Mouse (Mus musculus) v-Abl transformed pro-B cells (cell line): Measurements from ENCODE around the gene Thada.

Source experiments
- in situ Hi-C, 2 experiments: fragments of 400-800 bp; cut with MboI; formaldehyde crosslinking; loops; one replicate each; pipeline ENCODE4 v1.15.1; 2025; ENCODE audit not compliant: unreplicated experiment in 2 of 2

Gene Thada

DNA sequence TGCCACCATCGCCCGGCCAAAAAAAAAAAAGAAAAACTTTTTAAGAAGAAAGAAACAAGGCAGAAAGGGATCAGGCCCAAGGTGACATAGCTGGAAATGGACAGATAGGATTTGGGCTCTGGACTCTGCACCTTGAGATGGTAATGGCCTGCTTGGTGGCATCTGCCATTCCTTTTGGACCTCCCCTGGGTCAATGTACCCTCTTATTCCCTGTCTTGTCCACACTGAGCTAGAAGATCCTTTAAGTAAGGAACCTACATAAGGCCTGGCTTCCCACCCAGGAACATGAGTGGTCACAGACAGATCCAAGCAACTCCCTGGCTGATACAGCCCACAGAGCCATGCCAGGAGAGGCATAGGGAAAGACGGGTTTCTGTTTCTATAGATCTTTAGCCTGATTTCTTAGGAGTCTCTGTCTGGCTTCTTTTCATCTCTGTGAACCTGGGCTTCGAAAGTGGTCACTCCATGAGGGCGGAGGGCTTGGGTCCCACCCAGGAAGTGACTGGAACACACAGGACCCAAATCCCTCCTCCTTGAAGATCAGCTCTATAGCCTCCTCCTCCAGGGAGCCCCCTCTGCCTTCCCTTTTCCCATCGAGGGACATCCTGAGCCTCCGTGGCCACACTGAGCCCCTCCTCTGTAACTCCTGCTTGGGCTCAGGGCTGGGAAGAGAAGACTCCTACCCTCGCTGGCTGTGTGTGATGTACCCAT is 310.3 kb downstream of the Thada start:
- in situ Hi-C loops = no loop called here

DNA sequence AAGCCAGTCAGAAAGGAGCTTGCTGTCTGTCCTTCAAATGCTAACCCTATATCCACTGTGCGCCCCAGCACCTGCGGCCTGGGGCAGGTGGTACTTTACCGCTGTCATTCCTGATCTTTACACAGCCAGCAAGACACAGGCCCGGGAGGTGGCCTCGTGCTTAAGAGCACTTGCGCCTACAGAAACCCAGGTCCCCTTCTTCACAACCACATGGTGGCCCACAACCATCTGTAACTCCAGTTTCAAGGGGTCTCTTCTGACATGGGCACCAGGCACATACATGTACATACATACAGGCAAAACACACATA is 311.0 kb downstream of the Thada start:
- in situ Hi-C loops = no loop called here

DNA sequence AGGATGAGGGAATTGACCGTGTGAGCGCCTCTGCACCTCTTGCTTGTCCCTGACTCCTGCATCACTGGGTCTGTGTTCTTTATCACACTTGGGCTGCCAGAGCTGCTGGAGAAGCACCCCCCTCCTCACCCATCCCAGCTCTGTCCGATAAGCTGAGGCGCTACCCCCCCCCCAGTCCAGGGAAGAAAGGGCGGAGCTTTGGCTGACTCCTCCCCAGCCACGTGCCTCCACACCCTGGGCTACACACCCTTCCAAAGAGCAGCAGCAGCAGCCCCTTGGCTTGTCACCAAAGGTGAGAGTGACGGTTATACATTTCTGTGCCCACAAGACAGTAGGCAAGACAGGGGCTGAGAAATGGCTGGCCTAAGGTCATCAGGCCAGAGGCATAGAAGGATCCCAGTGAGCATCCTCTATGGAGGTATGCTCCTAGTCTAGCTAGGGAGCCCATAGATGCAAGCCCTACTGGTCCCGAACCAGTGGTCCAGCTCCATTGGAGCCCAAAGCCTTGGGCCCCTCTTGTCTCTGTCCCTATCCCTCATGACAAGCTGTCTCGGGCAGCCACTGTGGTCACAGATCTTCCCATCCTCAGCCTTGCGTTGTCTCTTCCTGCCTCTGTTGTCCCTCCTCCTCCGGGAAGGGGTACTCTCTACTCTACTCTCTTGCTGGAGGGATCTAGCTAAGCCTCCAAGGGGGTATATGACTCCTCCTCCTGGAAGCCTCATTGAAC is 311.5 kb downstream of the Thada start:
- in situ Hi-C loops = no loop called here

DNA sequence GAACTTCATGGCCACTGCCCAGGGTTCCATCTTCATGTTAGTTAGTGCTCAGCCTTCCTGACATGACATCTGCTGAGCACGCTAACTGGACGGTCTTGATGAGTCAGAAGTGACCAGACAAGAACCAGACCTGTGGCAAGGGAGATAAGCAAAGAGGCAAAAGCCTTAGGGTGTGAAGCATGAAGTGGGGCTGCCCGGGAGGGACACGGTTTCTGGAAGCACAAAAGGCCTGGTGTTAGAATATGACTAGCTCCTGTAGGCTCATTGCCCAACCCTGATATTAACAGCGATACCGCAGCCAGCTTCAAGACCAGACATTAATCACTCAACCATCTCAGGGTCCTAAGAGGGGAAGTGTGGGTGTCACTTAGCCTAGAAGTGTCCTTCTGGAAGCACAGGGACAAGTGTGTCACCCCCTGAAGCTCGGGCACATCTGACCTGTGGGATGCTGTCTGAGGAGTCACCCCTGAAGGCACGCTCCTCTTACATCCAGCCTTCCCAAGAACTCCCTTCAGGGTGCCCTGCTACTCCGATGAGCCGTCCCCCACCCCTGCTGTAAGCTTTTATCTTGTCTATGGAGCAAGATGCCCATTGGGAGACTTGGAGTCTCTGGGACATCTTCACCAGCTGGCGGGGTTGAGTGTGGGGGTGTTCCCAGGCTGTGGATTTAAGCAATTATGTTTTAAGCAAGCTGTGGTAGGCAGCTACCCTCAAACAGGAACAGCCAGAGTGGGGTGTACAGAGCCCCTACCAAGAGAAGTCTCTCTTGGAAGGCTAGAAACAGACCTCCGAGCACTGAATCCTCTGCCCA is 312.8 kb downstream of the Thada start:
- in situ Hi-C loops = no loop called here

DNA sequence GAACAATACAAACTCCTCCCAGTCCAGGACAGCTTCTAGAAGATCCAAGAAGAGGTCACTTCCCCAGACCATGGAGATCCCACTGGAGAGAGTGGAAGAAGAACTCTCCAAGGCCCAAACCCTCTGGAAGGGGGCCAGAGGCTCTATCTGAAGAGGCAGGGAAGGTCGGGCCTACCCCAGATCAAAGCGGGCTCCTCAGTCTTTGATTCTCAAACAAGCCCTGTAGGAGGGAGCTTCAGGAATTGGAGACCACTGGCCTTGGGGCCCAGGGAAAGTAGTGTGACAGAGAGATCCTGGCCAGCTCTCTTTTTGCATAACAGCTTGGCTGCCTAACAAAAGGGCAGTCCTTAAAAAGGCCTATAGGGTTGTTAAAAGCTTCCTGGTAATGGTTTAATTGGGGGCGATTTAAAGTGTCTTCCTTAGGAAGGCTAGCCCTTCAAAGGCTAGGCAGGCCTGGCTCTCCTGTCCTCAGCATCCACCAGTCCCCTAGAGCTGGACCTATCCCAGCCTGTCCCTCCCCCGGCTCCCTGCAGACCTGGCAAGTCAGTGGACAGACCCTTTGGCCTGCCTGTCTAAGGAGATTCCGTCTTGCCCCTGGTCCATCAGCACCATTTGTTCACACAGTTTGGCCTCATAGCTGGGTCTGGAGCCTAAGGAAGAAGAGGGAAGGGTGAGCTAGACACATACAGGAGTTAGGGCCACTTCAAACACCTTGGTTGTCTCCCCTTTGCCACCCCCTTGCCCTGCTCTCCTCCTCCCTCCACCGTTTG is 313.6 kb downstream of the Thada start:
- in situ Hi-C loops = no loop called here

DNA sequence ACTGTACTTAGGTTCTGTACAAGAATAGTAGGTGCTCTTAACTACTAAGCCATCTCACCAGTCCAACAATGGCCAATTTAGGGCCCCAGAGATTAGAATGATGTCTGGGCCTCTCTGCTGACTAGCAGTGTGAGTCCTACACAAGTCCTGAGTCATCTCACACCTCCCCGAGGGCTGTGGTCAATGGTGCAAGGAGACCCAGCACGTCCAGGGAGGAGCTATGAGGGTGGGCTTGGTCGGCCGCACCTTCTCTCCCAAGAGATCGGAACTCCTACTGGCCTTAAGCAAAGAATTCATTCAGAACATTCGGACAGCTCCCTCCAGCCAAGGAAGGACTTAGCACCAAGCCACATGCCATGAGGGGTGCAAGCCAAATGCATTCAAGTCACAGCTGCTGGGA is 314.7 kb downstream of the Thada start:
- in situ Hi-C loops = no loop called here

DNA sequence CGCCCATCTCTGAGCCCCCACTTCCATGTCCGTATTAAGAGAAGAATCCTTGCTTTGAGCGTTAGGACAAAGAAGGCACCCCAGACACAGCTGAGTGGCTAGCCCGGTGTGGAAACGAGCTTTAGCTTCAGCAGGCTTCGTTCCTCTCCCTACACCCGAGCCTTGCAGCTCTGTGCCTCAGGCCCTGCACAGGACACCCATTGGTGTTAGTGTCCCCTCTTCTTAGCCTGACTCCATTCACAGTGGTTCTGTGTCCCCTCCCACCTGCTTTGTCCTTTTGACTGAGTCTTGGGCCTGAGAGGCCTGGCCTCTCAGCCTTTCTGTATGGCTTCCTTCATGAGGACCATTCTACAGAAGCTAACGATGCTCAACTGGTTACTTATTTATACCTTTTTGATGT is 315.7 kb downstream of the Thada start:
- in situ Hi-C loops = no loop called here

DNA sequence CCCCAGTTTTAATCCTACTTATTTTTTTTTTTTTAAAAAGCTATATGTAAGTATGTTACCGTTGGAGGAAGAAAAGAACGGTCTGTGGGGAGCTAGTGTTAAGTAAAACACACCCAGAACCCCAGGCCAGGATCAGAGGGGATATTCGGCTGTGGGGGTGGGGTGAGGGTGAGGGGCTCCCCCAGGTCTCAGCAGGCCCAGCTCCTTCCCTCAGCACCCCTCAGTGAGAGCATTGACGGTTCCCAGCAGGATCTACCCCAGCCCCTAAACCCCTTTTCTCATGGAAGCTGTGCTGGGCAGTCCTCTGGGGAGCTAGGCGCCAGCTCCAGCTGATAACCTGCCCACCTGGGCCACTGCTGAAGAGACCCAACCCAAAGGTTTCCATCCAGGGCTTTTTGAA is 316.4 kb downstream of the Thada start:
- in situ Hi-C loops = loop anchor here in 1 of 2 experiments (5.0 kb wide), 1 partner anchor 33 kb away; no protein-coding TSS in a partner anchor

DNA sequence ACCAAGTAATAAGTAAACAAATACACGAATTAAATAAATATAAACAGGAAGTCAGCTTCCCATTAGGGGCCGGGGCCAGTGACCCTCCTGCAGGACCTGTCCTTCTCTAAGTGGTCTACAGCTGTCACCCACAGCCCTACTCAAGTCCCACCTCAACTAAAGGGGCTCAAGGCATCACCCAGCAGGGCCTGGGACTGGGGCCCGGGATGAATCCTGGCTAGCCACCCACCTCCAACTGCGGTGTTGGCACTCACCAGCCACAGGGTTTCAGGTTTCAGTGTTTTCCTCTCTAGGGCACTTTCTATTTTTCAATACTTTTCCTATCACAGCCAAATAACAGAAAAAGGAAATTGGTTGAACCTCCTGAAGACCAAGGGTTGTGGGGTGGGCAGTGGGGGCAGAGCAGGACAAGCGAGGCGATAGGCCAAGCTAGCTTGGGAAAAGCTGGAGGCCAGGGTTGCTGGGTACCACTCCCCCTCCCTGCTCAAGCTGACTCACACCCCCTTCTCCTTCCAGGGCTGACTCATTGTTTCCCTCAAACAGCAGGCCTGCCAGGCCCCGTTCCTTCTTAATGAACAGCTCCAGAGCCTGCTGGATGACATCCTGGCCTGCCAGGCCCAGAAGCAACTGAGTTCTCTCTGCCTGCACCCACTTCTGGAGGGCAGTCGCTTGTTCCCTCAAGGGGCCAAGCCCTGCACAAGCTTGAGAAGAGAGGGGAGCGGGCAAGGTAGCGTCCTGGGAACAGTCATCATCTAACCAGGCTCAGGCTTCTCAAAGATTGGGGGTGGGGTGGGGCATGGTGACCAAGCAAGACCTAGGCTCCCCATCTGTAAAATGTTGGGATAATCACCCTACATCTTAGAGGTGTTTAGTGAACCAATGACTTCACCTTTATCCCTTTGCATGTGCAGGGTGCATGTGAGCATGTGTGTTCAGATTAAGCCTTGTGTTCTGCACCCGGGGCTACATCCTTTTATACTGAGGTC is 317.2 kb downstream of the Thada start:
- in situ Hi-C loops = loop anchor here in 1 of 2 experiments (5.0 kb wide), 1 partner anchor 34 kb away; no protein-coding TSS in a partner anchor

DNA sequence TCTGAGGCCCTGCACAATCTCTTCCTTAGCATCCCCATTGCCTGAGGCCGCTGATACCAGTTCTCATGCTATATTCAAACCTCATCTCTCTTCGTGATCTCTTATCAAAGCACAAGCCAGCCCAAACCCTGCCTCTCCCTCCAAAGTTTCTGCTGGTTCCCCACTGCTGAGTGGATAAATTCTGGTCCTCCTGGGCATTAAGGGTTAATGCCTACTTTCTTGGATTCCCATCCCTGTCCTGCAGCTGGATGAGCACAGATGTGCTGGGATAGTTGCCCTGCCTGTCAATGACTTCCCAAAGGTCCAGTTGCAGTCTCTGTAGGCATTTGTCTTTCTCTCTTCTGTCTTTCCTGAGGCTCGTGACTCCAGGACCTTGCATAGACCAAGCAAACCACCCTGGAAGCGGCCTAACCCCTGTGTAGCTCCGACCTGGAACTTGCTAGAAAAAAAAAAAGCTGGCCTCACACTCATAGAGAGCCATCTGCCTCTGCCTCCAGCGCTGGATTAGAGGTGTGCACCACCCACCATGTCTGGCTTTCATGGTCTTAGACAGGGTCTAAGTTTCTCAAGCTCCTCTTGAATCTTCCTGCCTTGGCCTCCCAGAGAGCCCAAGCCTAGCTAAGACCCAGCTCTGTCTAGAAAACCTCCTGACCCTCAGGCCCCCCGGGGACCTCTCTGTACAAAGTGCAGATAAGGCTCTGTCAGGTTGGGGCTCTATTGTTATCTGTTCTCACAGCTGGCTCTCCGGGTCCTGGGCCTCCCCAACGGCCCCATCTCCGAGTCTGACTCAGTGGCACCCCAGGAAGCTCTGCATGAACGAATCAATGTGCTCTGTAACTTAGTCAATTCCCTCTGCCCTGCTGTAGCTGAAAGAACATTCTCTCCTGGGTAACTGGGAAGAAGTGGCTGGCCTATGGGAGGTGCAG is 318.6 kb downstream of the Thada start:
- in situ Hi-C loops = loop anchor here in 1 of 2 experiments (5.0 kb wide), 1 partner anchor 35 kb away; no protein-coding TSS in a partner anchor

DNA sequence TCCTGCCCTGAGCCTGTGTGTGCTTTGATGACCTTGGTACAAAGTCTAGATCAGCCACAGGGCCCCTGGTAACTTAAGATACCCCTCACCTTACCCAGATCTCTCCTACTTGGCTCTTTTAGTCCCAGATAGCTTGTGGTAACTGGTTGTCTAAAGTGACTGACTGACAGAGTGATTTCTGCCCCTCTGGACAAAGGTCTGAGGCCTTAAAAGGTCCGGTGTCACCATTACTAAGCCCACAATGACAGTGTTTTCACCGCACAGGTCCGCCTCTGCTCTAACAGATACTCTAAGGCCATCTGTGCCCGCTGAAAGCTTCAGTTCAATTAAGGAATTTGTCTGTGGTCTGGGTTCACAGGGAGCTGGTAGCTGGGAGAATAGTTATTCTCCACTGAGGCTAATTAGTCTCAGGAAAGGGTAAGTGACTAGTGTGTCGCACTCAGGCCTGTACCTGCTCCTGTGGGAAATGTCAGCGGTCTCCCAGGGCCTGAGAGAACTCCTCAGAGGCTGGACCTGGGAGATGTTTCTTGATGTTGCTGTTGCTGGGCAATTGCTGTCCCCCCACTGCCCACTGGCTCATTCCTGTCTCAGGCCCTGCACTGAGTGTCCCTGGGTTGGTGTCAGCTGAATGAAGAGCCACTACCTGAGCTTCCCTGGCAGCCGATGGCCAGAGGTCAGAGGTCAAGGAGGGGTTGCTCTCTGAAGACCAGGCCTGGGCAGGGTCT is 319.4 kb downstream of the Thada start:
- in situ Hi-C loops = loop anchor here in 1 of 2 experiments (5.0 kb wide), 1 partner anchor 36 kb away; no protein-coding TSS in a partner anchor

DNA sequence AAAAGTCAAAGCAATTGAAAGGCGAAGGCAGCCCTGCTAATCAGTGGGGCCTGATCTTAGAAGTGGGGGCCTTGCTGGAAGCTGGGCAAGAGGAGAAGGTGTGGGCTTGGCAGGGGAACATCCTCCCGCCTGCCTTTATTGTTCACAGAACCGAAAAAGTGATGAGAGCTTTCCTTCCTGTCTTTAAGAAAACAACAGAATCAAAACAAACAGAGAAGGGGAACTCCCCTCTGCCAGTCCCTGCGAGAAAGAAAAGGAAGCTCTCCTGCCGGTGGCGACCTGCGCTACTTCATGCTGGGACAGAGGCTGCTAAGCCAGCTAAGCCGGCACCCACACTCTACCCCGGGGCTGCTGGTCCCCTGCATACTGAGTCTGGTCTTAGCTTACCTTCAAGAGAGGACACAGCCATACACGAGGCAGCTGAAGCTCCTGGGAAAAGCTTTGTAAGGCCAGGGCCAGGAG is 320.1 kb downstream of the Thada start:
- in situ Hi-C loops = loop anchor here in 1 of 2 experiments (5.0 kb wide), 1 partner anchor 36 kb away; no protein-coding TSS in a partner anchor

DNA sequence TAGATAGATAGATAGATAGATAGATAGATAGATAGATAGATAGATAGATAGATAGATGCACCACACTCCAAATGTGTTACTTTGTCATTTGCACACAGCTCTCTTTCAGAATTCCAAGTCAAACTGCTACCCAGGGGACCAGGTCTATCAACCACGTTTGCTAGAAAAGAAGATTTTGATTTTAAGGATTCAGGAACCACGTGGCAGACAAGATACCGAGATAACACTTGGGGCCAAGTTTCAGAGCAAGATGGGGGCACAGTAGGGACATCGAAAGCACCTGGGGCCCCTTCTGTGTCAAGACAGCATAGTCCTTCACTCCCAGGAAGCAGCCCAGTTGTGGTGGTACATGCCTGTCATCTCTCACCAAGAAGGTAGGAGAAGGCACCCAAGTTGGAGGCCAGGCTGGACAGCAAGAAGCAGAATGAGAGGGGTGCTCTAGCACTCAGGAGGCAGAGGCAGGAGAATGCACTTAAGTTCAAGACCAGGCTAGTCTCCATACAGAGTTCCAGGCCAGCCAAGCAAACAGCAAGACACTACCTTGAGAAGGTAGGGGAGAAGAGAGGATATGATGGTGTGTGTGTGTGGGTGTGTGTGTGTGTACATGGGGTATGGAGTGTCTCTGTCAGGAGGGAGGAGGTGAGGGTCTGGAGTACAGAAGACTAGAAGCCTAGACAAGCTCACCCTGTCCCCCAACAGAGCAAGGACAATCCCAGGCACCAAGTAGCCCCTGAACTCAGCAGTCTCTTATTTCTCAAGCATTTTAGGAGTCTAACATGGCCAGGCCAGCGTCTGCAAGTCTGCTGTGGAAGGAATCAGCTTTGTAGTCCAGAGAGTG is 321.0 kb downstream of the Thada start:
- in situ Hi-C loops = loop anchor here in 1 of 2 experiments (5.0 kb wide), 1 partner anchor 37 kb away; no protein-coding TSS in a partner anchor

DNA sequence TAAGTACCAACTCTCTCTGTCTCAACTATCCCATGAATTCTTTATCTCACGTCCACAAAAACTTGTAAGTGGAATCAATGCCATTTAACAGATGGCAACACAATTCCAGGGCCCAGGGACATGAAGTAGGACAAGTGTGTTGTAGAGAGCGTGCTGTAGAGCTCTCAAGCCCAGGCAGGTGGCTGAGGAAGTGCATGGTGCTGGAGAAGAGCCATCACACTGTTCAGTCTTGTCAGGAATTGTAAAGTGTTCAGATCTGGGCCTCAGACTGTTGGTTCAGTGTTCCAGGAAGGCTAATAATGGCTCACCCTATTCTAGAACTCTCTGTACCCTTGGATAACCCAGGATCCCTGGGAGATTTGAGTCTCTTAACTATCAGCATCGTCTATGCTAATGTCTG is 321.9 kb downstream of the Thada start:
- in situ Hi-C loops = no loop called here

DNA sequence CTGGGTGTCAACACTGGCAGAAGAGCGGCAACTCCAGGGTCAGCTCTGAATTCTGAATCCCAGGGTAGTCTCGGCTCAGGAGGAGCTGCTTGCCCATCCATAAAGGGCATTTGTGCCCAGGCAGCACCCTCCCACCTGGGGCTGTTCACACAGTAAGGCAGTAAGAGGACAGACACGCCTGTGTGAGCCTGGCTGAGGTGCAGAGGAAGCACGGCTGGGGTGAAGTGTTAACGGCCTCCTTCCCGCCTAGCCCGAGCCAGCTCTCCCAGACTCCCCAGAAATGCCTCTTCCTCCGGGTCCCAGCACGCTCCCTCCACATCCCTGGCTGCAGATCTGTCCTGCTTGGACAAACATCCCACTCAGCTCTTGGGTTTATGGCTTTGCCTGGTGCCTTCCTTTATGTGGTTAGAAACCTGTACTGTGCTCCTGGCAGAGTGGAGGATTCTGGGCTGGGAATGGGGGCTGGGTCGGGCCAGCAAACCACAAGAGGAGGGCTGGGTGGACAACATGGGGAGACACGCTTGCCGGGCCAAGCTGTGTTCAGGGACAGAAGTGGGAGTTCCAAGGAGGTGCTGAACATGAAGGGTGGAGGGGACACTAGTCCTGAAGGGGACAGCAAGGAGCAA is 322.7 kb downstream of the Thada start:
- in situ Hi-C loops = no loop called here

DNA sequence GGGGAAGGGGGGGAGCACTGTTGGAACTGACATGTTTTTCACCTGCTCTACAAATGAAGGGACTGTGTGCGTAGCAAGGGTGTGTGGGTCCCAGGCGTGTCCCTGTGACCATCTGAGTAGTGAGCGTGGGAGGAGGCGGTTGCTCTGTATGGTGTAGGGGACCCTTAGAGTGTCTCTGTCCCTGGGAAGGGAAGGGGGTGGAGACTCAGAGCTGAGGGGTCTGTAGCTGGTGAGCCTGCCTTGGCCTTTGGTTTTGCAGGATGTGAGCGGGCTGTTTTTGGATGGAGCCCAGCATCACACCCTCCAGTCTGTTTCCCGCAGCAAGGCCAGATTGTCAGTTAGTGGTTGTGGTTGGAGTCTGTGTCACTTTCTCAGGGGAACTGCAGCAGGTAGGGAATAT is 324.3 kb downstream of the Thada start:
- in situ Hi-C loops = no loop called here
